Mouse (Mus musculus) cortical plate, adult 2 months (tissue): ENCODE measurements around the gene Rdm1.

Experiments used
- CTCF ChIP-seq: fragments of 200-500 bp; IDR thresholded peaks from 2 replicates; pipeline ENCODE4 v1.5.1; 2011; ENCODE audit warnings: mild to moderate bottlenecking, control low read depth, low read length; ENCODE audit not compliant: insufficient read depth; ENCODE audit errors: extremely low read depth
- POLR2A ChIP-seq: fragments of 200-500 bp; IDR thresholded peaks from 2 replicates; pipeline ENCODE4 v1.6.1; 2011; ENCODE audit warnings: mild to moderate bottlenecking, low read length, control low read depth; ENCODE audit not compliant: insufficient read depth; ENCODE audit errors: extremely low read depth

GRCm38 (mm10) chr11:101664825-101665635 is 38.0 kb downstream of the Rdm1 start, which contains the start of gene Arl4d:
- TF ChIP-seq CTCF (no peak), POLR2A (peak; percentile 100)
